Mouse (Mus musculus) heart, embryonic 14.5 days (tissue): Measurements from ENCODE around the gene Fut2. TPM values are rescaled to one million over a fixed set of nuclear protein-coding genes. Genes with fewer than 3 reads are reported as not detected.

Experiments
- ATAC-seq: fragments of 200-750 bp; cut with Nextera tagmentation; 2 replicates; pipeline ENCODE4 v1.8.0; 2017; ENCODE audit warnings: low read depth, moderate TSS enrichment; ENCODE audit not compliant: insufficient number of reproducible peaks, insufficient read depth, low FRiP score
- H3K27ac ChIP-seq, 2 experiments: fragments of 200-500 bp in 1 of 2; fragments of 300-500 bp in 1 of 2; sonication (generic) in 1 of 2; replicated peaks in 1 of 2; 2 replicates each; pipeline ENCODE4 v1.5.1; 2012 to 2014; ENCODE audit warnings: low read depth in 2 of 2, low read length in 2 of 2, control low read depth in 1 of 2, mild to moderate bottlenecking in 1 of 2, mixed read lengths in 1 of 2; ENCODE audit not compliant: control insufficient read depth in 1 of 2, insufficient read depth in 1 of 2
- H3K27me3 ChIP-seq: fragments of 300-500 bp; sonication (generic); 2 replicates; pipeline ENCODE4 v1.6.1; 2014; ENCODE audit warnings: mild to moderate bottlenecking, low read length, control low read depth; ENCODE audit not compliant: control insufficient read depth, insufficient read depth
- H3K36me3 ChIP-seq: fragments of 300-500 bp; sonication (generic); 2 replicates; pipeline ENCODE4 v1.6.1; 2014; ENCODE audit warnings: mild to moderate bottlenecking, control low read depth, low read length, mixed read lengths; ENCODE audit not compliant: control insufficient read depth, insufficient read depth
- H3K4me1 ChIP-seq, 2 experiments: fragments of 200-500 bp in 1 of 2; fragments of 300-500 bp in 1 of 2; sonication (generic) in 1 of 2; 2 replicates each; pipeline ENCODE4 v1.6.1; 2012 to 2014; ENCODE audit warnings: low read length in 2 of 2, control low read depth in 1 of 2, mixed read lengths in 1 of 2; ENCODE audit not compliant: control insufficient read depth in 2 of 2, insufficient read depth in 2 of 2
- H3K4me2 ChIP-seq: fragments of 300-500 bp; sonication (generic); 2 replicates; pipeline ENCODE4 v1.6.1; 2014; ENCODE audit warnings: mild to moderate bottlenecking, low read length
- H3K4me3 ChIP-seq, 2 experiments: fragments of 200-500 bp in 1 of 2; fragments of 300-500 bp in 1 of 2; sonication (generic) in 1 of 2; 2 replicates each; pipeline ENCODE4 v1.5.1; 2012 to 2014; ENCODE audit warnings: low read length in 2 of 2, mild to moderate bottlenecking in 2 of 2, control low read depth in 1 of 2, low read depth in 1 of 2, moderate library complexity in 1 of 2; ENCODE audit not compliant: control insufficient read depth in 1 of 2, insufficient read depth in 1 of 2
- H3K9ac ChIP-seq: fragments of 300-500 bp; sonication (generic); 2 replicates; pipeline ENCODE4 v1.6.1; 2014; ENCODE audit warnings: mild to moderate bottlenecking, low read length
- H3K9me3 ChIP-seq: fragments of 300-500 bp; sonication (generic); 2 replicates; pipeline ENCODE4 v1.6.1; 2016; ENCODE audit warnings: low read length, control low read depth; ENCODE audit not compliant: control insufficient read depth
- WGBS: fragments of 180-500 bp; shearing (Covaris S2); extraction: QIAGEN DNeasy Blood & Tissue Kit; methylation state at CpG from one replicate; pipeline ENCODE4 v1.1.7; 2014; 5-methylcytosine and 5-hydroxymethylcytosine counted together
- polyA plus RNA-seq: library from polyadenylated mRNA; unstranded; fragments of >200 nt; fragmentation: Nextera tagmentation; extraction: Ambion mirVana; gene quantifications from 2 replicates; pipeline ENCODE4 v1.2.1, GENCODE M21; 2014

The Fut2 gene
- polyA plus RNA-seq, 1 experiment from 2014 or later, result 2.4 TPM

DNA sequence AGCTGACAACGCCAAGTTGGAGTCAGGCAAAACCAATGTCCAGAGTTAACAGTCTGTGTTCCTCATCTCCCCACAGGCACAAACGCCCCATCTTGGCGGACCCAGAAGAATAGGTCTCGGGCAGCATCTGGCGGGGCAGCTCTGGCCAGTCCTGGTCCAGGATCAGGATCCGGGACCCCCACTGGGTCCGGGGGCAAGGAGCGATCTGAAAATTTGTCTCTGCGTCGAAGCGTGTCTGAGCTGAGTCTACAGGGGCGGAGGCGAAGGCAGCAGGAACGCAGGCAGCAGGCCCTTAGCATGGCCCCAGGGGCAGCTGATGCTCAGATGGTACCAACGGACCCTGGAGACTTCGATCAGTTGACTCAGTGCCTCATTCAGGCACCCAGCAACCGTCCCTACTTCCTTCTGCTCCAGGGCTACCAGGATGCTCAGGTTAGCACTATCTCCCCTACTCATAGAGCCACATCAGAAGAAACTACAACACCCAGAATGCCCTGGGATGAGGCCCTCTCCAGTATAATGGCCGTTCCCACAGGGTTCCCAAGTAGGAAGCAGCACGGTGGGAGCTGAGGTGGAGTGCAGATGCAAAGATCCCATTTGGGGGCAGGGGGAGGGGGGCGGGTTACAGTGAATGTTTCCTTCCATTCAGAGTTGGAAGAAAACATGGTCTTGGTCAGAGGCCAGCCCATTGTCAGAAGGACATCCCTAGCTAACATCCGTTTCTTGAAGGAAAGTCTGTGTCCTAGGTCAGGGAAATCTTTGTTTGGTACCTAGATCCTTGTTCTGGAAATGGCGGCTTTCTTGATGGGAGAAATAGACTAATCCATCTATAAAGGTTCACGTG, 35.9 kb downstream of the Fut2 start:
- peak overlapping the region; percentile 97 for H3K4me2 ChIP-seq
- H3K9ac ChIP-seq, result no peak overlapping the region
- ATAC-seq, result no peak
- H3K9me3 ChIP-seq, result no peaks in the 10 kb centered on the region
- WGBS, result 69% methylated on average over 23 of the region's 23 CpGs
- peaks cover 12 to 20% of the 10 kb centered on the region in 2 experiments for H3K4me1 ChIP-seq
- no peaks in the 10 kb centered on the region; the same call in 1 of the 2 replicates for H3K36me3 ChIP-seq
- H3K27ac ChIP-seq, result no peak overlapping the region
- peaks cover 7% of the 10 kb centered on the region for H3K27me3 ChIP-seq
- H3K4me3 ChIP-seq, result no peak overlapping the region

DNA sequence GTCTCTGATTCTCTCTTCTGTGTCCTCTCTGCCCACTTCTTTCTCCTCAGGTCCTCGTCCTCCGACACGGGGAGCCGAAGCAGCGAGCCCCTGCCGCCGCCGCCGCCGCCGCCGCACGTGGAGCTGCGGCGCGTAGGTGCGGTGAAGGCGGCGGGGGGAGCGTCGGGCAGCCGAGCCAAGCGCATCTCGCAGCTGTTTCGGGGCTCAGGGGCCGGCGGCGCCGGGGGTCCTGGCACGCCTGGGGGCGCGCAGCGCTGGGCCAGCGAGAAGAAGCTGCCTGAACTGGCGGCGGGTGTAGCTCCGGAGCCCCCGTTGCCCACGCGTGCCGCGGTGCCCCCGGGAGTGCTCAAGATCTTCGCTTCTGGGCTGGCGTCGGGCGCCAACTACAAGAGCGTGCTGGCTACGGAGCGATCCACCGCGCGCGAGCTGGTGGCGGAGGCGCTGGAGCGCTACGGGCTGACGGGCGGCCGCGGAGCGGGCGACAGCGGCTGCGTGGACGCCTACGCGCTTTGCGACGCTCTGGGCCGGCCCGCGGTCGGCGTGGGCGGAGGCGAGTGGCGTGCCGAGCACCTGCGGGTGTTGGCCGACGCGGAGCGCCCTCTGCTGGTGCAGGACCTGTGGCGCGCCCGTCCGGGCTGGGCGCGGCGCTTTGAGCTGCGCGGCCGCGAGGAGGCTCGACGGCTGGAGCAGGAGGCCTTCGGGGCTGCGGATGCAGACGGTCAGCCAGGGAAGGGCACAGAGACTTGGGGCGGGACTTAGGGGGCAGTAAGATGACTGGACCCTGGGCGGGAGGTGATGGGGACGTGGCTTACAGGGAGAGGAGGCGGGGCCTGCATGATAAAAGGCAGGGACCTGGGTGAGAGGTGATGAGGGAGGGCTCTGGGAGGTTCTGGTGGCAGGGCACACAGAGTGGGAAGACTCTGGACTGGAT, 37.6 kb downstream of the Fut2 start:
- Histone ChIP-seq H3K4me1 (peaks cover 8 to 17% of the 10 kb centered on the region in 2 experiments), H3K27me3 (peaks cover 7% of the 10 kb centered on the region), H3K36me3 (no peaks in the 10 kb centered on the region; the same call in 1 of the 2 replicates), H3K27ac (peak overlapping the region; percentile 76 to 82), H3K9ac (peak overlapping the region; percentile 86), H3K4me2 (peak overlapping the region; percentile 97), H3K9me3 (no peaks in the 10 kb centered on the region), H3K4me3 (peak overlapping the region; percentile 60 to 65)
- WGBS, result 1% methylated on average over 105 of the region's 105 CpGs
- ATAC-seq, result peak; percentile 58

DNA sequence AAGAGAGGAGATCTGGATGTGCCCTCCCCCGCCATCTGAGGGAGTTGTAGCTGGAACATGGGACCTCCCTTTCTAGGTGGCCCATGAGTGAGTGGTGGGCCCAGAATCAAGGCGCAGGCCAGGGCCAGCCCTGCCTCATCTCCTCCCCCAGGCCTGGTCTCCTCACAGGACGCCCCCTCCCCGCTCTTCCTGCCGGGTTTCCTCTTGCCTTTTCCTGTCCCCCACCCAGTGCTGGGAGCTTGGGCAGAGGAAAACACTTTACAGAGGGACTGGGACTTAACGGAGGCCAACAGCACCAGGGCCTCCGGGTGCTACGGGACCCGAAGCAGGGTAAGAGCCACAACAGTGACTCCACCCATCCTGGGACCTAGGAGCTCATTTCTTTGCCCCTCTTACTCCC, 38.9 kb downstream of the Fut2 start, which contains the start of gene Rasip1:
Gene Rasip1 (plus strand): TSS at position 228 of the 400 bp plus-strand sequence.
- Histone ChIP-seq H3K27ac (peak within 1 kb of the TSS; percentile 76 to 82), H3K9ac (peak within 1 kb of the TSS; percentile 86), H3K4me1 (peaks cover 3 to 9% of the 10 kb centered on the region in 2 experiments; a peak in 3 of 4 replicates), H3K27me3 (peaks cover 7% of the 10 kb centered on the region), H3K36me3 (no peaks in the 10 kb centered on the region; the same call in 1 of the 2 replicates), H3K4me3 (peak within 1 kb of the TSS; percentile 60 to 65), H3K9me3 (no peaks in the 10 kb centered on the region), H3K4me2 (peak within 1 kb of the TSS; percentile 97)
- 57% methylated on average over 9 of the region's 9 CpGs for WGBS
- peak; percentile 29 for ATAC-seq

DNA sequence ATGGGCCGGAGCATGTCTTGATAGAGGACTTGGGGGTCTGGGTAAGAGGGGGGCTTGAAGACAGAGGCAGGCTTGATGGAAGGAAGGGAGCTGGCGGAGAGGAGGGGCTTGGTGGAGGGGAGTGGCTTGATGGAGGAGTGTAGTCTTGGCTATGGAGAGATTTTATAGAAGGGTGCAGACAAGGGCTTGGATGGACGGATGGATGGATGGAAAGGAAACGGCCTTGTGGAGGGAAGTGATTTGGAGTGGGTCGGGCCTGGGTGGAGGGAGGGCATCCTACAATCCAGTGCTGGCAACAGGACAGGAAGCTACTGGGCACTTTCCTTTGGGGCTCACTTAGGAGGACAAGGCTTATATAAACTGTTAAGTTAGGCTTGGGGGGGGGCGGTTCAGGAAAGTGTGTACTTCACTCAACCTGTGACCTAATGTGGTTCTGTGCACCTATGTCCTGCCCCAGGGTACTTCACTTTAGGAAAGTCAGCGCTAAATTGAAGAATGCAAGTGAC, 39.6 kb downstream of the Fut2 start:
- peaks cover 3 to 7% of the 10 kb centered on the region in 2 experiments; a peak in 2 of 4 replicates for H3K4me1 ChIP-seq
- H3K9ac ChIP-seq, result no peak overlapping the region
- H3K9me3 ChIP-seq, result no peaks in the 10 kb centered on the region
- H3K27ac ChIP-seq, result peak overlapping the region; percentile 54 to 82
- H3K4me3 ChIP-seq, result no peak overlapping the region
- H3K27me3 ChIP-seq, result peaks cover 7% of the 10 kb centered on the region
- peak overlapping the region; percentile 97; the same call in 1 of the 2 replicates for H3K4me2 ChIP-seq
- WGBS, result 73% methylated on average over 7 of the region's 7 CpGs
- no peak for ATAC-seq
- H3K36me3 ChIP-seq, result no peaks in the 10 kb centered on the region

DNA sequence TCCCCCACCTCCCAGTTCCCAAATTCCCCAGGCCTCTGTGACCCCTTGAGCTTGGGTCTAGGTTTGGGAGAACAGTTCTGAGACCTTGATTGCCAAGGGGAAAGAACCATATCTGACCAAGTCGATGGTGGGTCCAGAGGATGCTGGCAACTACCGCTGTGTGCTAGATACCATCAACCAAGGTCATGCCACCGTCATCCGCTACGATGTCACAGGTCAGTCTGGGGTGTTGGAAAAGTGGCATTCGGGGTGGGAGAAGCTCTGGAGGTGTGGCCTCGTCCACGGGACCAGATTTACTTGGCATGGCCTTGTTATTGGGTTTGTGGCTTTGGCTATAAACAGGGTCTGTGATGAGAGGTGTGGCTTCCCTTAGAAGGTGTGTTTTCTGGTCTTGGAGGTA, 40.7 kb downstream of the Fut2 start:
- Histone ChIP-seq H3K4me2 (no peak overlapping the region), H3K4me3 (no peak overlapping the region), H3K36me3 (no peaks in the 10 kb centered on the region), H3K9me3 (no peaks in the 10 kb centered on the region), H3K9ac (no peak overlapping the region), H3K4me1 (peaks cover 3 to 7% of the 10 kb centered on the region in 2 experiments; a peak in 2 of 4 replicates), H3K27ac (no peak overlapping the region), H3K27me3 (peaks cover 7% of the 10 kb centered on the region)
- ATAC-seq, result no peak
- WGBS, result 89% methylated on average over 8 of the region's 8 CpGs

DNA sequence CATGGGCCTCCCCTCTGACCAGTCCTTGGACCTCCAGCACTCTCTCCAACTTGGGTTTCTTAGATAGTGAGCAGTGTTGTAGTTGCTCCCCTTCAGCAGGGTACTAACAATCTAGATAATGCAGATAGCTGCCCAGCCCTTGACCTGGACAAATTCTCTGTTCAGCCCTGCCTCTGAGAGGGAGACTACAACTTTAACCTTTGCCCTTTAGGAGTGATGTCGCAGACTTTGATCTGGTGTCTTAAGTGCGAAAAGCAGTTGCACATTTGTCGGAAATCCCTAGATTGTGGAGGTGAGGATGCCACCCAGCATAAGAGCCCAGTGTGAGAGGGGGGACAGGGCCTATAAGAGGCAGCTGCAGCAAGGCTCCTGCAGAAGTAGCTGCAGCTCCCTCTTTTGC, 41.5 kb downstream of the Fut2 start:
- Histone ChIP-seq H3K4me2 (no peak overlapping the region), H3K27ac (no peak overlapping the region), H3K9me3 (no peaks in the 10 kb centered on the region), H3K36me3 (no peaks in the 10 kb centered on the region), H3K27me3 (peaks cover 12% of the 10 kb centered on the region), H3K4me1 (peaks cover 3 to 7% of the 10 kb centered on the region in 2 experiments; a peak in 2 of 4 replicates), H3K9ac (no peak overlapping the region), H3K4me3 (no peak overlapping the region)
- no peak for ATAC-seq
- WGBS, result 78% methylated on average over 3 of the region's 3 CpGs

DNA sequence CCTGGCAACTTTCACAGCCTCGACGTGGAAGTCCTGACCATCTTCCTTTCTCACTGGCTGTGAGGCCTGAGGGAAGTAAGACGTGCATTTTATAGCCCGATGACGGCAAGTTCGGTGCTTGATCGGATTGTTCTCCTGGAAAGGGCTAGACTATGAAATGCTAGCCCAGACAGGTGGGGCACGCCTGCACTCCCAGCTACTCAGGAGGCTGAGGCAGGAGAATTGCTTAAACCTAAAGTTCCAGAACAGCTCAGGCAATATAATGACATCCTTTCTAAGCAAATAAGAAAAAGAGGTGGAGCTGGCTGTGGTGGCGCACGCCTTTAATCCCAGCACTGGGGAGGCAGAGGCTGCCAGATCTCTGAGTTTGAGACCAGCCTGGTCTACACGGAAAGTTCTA, 42.7 kb downstream of the Fut2 start:
- Histone ChIP-seq H3K27ac (no peak overlapping the region), H3K4me2 (no peak overlapping the region), H3K4me3 (no peak overlapping the region), H3K27me3 (peaks cover 23% of the 10 kb centered on the region), H3K36me3 (no peaks in the 10 kb centered on the region), H3K4me1 (peaks cover 3% of the 10 kb centered on the region in 2 experiments; a peak in 2 of 4 replicates), H3K9ac (no peak overlapping the region), H3K9me3 (no peaks in the 10 kb centered on the region)
- no peak for ATAC-seq
- WGBS, result 92% methylated on average over 11 of the region's 11 CpGs
